Mouse (Mus musculus): ENCODE results near the gene Aspscr1.

Aspscr1 gene

DNA sequence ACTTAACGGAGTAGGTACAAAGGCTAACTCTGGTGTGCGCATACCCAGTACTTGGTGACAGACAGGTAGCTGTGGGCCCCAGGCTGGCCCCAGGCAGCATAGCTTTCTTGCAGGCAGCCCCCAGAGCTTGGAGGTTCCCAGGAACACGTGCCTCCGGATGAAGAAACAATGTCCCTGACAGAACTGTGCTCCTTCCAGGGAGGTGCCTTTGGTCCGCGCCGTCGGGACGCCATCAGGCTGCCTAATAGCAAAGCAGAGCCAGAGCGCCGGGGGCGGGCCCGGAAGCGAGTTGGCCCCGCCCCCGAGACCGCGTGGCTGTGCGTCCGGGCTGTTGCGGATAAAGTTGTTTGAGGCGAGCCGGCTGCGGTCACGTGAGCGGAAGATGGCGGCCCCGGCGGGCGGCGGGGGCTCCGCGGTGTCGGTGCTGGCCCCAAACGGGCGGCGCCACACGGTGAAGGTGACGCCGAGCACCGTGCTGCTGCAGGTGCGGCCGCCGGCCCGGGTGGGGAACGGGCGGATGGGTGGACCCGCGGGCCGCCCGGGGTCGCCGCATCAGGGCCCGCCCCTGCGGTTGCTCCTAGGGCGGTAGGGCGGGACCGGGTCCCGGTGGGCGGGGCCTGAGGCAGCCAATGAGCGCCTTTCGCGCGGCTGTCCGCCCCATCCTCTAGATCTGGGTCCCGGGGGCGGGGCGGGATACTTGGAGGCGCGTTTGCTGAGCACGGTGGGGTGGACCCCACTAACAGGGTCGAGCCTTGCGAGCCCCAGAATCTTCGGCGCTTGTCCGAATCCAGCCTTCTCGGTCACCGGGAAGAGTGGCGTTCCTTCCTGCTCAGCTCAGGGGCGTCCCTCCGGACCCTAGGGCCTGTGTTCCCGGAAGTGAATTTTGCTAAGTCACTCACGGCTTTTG is at the start of gene Aspscr1:
Aspscr1 (plus strand) TSS at position 287 of the 907 bp plus-strand sequence.
- peak; percentile 77 to 92 for DNase-seq (ENCODE audit: low spot score in 2 of 2)

DNA sequence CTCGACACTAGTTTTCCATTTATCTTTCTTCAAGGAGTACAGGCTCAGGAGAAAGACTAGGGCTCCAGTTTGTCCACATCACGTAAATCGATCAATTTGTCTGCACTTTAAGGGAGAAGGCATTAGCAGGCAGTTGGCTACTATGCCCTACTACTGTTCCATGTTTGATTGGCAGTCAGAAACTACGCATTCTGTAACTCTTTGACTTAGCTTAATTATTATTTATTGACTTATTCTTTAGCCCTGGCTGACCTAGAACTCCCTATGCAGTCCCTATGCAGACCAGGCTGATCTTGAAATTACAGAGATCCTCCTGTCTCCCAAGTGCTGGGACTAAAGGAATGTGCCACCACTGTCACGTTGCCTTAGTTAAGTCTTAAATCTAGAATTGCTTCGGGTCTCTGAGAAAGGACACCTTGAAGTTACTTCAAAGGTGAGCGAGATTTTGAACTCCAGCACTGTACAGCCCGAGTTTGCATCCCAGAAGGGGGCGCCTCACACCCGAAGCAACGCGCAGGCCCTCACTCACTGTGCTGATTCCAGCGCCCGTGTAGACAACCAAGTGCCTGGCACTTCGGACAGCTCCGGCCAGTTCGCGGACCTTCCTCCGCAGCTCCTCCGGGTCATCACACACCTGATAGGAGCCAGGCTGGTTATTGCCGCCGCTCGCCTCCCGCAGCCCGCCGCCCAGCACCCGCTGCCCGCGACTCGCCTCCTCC is 48.7 kb upstream of the Aspscr1 start:
- DNase-seq (ENCODE audit: low spot score in 2 of 2) = peak in 1 of 2 experiments; percentile 65

DNA sequence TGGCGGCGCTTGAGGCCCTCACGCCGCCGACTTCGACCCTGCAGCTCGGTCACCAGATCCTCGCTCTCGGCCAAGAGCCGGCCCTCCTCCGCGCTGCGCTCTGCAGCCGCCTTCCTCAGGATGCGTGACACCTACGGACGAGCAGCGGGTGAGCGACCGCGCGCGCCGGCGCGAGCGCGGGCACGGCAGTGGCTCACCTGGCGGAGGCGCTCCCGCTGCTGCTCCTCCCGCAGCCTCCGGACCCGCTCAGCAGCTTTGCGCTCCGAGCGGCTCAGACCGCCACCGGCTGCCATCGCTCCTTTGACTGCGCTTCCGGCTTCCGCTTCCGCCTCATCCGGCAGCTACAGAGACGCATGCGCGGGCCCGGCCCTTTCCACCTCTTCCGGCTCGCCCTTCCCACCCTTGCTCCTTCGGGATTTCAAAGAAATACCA is 48.1 kb upstream of the Aspscr1 start:
- peak in 1 of 2 experiments; percentile 84 for DNase-seq (ENCODE audit: low spot score in 2 of 2)

DNA sequence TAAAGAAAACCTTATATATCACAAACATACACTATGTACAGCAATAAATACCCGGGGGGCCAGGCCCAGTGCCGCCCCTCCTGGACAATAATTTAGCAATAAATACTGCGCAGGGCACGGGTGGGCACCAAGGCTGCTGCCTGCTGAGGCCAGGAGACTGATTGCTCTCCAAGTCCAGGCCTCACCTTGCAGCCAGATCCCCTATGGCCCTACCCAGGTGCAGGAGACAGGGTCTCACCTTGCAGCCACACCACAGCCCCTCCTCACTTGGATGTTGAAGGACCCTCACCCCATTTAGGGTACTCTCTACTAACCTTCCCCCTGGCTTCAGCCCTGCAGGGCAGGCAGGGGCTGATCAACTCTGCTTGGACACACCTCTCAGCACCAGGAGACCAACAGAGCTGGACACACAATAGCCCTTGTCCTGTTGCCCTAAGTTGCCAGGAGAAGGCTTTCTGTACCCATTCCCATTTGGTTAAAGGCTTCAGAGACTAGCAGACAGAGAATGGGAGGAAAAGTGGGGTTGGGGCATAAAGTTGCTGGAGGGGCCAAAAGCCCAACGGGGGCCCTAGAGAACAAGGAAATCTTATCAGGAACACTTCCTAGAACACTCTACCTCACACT is 47.5 kb upstream of the Aspscr1 start, which contains the start of gene Sirt7:
Sirt7 (minus strand) TSS at position 89 of the 624 bp plus-strand sequence.
- DNase-seq (ENCODE audit: low spot score in 2 of 2) = no peak

DNA sequence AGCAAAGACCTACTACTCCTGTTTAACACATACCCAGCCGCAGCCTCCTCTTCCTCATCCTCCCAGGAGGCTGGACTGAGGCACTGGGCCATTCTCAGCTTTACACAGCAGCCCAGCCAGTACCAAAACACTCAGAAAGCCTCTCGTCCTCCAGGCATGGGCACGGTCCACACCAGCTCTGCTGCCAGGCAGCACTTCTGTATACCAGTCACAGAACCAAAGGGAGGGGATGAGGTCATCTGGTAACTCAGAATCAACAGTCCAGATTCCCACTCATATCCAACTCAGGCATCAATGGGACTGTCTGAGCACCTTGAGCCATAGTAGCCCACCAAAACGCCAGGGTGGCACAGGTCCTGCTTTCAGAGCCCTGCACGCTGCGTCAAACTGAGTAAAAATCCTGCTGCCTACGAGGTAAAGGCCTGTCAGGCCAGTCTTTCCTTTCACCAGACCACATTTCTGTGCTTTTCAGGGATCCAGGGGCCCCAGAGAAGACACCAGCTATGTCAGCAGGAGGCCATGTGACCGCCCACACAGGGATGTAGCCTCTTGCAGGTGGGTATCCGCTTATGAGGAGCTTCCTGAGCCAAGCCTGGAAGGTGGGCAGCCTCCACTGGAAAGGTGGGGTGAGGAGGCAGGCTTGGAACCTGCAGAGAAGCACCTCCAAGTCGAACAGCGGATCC is 45.8 kb upstream of the Aspscr1 start:
- no peak for DNase-seq (ENCODE audit: low spot score in 2 of 2)

DNA sequence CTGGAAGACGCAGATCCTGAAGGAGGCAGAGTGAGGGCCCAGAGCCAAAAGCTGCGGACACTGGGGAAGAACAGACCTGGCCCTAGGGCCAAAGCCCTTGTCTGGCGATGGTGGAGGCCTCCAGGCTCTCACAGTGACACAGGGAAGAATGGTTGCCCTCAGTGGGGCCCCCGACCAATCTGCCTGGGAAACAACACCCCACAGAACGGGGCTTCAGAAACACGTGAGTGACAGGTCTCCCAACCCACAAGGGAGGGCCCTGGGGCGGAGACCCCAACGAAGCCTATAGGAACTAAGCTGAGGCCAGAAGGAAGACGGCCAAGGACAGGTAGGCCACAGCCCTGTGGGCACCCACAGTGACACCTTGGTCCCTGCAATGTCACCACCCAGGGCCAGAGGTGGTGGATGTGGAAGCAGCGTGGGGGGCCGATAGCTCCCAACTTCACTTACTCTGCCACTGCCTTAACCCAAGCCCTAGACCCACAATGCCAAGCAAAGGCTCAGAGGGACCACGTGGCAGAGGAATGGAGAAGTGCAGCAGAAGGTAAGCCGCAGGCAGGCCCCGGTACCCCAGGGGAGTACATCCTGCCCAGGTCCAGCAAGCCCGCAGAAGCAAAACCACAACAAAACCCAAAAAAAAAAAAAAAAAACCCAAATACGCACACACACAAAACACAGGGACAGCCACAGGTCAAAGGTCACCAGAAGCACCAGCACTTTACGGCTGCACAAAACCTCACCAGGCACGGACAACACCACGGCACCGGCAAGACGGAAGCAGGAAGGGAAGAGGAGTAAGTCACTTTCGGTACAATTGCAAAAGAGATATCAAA is 45.1 kb upstream of the Aspscr1 start:
- no peak for DNase-seq (ENCODE audit: low spot score in 2 of 2)

DNA sequence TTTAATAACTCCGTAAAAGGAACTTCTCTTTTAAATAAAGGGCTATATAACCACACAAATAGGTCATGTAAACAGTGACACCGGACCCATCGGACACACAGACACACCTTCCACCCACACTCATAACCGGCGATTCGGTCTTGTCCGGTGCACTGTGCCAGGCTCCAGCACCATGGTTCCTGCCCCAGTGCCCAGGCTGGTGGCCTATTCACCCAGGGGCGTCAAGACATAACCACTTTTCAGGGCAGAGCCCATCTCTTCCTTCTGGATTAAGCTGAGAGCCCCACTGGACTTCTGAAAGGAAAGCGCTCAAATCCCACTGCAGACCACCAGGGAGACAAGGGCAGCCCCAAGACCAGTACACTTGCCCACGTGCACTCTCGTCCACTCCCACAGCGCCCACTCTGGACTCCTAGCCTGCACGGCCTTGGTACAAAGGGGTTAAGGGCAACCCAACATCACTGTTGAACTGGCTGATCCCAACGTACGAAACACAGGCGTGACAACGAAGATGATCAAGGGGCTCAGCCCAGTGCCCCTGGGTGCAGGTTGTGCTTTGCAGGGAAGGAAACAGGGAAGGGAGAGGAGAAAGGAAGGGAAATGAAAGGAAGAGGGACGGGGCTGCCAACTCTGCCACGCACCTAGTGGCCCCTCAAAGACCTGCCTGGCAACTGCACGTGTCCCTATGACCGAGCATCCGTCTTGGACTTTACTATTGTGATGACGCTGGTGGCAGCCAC is 44.0 kb upstream of the Aspscr1 start:
- no peak for DNase-seq (ENCODE audit: low spot score in 2 of 2)

DNA sequence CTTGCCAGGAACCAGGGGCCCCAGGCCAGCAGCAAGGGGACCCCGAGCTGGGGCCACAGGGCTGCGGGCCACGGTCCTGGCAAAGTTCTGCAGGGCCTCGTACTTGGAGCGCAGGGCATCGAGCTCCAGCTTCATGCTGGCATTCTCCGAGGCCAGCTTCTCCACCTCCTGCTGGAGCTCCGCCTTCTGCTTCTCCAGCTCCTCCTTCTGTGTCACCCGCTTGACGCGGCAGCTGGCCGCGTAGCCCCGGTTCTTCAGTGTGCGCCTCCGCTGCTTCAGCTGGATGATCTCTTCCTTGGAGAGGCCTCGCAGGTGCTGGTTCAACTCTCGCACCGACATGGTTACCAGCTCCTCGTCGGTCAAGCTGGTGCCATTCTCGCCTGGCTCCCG is 43.4 kb upstream of the Aspscr1 start:
- no peak for DNase-seq (ENCODE audit: low spot score in 2 of 2)

DNA sequence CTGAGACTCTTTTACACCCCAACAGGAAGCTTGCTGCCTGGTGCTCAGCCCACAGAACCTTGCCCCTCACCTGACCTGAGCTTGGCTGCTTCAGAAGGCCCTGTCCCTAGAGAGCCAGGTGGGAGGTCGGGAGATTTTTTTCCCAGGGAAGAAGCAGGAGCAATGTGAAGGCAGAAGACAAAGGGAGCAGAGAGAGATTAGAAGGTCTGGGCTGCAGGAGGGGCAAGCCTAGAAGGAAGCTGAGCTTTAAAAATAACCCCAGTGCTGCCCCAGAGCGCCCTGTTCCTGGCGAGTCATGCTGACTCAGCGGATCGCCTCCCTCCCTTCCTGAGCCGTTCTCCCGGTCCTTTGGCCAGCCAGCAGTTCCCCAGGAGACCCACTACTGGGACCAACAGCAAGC is 42.9 kb upstream of the Aspscr1 start:
- no peak for DNase-seq (ENCODE audit: low spot score in 2 of 2)

DNA sequence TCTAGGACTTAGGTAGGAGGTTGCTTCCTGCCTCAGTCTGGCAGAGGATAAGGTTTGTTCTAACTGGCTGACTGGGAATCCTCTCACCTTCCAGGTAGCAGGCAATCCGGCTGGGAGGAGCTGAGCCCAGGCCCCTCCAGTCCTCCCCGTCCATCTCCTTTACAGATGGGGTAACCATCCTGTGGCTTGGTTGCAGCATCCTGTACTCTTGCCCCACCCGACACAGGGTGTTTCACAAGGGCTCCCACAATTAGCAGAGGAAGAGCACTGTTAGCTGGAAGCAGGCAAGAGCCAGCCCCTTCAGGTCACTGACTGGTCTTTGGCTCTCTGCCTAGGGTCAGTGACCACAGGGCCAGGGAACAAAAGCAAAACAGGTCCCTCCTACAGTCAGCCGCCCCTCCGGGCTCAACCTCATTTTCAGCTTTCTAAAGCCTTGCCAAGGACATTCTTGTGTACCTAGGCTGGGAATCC is 42.3 kb upstream of the Aspscr1 start:
- DNase-seq (ENCODE audit: low spot score in 2 of 2) = no peak

DNA sequence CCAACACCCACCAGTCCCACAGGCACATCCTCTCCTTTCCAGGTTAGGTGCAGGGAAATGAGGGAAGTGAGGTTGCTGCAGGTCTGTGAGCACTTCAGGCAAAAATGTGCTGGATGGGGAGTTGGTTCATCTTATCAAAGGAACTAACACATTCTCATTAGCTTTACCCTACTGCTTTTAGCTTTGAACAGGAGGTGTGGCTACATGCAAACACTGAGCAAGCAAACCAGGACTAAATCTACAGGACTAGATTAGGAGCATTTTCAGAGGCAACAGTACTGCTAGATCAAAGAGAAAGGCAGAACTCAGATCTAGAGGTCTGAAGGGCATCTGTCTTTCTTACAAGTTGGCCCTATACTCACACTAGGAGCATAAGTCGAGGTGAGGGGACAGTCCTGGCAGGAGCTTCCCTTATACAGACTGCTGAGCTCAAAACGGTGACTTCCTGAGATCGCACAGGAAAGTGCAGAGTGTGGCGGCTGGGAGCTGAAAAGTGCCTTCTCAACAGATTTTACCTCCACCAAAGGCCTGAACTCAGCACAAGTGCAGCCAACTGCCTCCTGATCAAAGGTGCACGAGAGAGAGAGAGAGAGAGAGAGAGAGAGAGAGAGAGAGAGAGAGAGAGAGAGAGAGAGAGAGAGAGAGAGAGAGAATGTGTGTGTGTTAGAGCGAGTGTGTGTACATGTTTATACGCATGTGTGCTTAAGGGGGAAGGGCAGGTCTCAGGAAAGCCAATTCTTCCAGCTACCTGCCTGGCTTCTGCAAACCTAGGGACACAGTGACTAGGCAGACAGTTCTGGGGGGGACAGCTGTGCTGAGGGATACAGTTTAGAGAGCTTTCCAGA is 41.7 kb upstream of the Aspscr1 start:
- peak in 1 of 2 experiments; percentile 5 for DNase-seq (ENCODE audit: low spot score in 2 of 2)

DNA sequence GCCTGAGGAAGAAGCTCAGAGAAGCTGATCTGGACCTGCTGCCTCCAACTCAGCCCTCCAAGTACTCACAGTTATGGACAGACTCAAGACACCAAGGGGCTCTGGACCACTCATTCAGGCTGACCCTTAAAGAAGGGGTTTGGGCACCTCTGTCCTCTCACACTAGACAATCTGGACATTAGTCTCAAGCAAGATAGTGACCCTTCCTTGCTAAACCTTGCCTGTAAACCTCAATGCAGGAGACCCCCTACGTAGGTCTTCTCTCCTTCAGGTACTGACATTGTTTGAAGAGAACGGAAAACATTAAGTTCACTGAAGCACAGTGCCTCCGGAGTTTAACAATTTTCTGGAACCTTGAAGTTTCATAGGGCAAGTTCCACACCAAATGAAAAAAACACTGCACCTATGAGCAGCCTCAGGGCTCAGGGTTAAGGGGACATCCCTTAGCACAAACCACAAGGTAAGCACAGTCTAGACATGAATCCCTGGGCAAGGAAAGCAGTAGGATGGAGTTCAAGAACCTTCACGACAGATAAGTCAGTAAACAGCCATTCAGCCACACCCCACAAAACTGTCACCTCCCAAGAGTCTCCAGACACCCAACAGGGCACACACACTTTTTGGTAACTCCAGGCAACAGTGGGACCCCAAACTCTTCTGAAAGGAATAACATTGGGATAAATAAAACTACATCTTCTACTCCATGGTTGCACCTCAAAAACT is 40.9 kb upstream of the Aspscr1 start:
- peak in 1 of 2 experiments; percentile 2 for DNase-seq (ENCODE audit: low spot score in 2 of 2)

DNA sequence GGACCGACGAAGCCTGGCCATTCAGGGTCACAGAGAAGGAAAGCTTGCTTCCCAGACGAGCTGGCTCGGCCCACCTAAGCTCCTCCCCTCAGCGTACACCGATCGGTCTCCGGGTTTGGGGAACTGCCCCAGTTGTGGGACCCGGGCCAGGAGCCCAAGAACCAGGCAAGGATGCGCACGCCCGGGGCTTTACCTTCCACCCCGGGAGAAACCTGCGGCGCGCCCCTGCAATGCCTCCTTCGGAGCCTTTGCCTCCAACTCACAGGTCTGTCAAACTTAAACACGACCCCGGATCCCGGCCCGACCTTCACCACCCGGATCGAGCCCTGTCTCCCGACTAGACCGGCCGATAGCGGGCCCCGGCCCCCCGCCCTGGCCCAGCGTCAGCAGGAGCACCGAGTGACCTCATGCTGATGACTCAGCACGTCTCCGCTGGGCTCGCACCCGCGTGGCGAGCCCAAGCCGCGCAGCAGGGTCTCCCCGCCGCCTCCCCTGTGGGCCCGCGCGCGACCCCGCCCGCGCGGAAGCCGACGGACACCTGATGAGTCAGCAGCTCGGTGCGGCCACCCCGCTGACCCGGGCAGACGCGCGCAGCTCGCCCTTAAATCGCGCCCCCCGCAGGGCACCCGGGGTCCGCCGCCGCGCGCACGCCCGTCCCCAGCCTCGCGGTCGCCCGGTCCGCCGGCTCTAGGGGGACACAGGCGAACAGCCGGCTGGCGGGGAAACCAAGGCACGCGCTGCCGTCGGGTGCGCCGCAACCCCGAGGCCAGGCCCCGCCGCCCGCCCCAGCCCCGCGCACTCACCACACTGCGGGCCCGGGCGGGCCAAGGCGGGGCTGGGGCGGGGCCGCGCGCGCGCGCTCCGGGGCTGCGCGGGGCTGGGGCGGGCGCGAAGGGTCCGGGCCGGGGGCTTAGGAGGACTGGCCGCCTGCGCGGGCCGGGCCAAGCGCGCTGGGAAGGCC is 39.9 kb upstream of the Aspscr1 start:
- DNase-seq (ENCODE audit: low spot score in 2 of 2) = peak in 1 of 2 experiments; percentile 65

DNA sequence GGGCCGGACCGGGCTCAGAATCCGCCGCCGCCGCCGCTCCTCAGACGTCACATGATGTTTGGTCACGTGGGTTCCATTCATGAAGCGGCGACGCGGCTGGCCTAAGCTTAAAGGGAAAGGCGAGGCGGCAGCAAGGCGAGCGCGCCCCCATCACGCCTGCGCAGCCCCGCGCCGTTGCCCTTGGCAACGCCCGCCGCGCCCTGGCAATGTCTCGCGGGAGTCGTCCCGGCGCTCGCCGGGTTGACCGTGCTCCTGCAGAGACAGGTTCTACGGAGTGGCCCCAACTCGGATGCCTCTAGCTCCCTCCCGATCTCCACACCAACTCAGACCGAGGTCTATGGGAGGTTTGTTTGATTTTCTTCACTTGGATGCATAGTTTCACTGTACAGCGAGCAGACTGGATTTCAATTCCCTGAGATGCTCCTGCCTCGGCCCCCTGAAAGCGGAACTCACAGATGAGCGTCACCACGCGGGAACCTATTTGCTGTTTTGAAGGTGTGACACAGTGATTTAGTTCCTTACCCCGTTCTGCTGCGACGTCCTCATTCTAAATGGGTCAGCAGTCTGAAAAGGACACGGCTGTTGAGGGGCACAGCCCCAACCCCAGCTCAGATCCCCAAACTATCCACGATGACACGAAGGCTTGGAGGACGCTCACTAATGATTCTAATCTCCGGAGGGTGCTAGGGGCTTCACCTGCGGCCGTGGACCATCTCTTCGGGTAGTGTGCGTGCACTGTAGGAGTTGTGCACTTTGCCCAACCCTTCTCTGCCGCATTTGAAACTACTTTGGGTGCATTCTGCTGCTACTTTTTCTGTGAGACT is 39.0 kb upstream of the Aspscr1 start, which contains the start of gene Mafg:
Mafg (minus strand) TSS at position 81 of the 824 bp plus-strand sequence.
- peak; percentile 83 to 93 for DNase-seq (ENCODE audit: low spot score in 2 of 2)

DNA sequence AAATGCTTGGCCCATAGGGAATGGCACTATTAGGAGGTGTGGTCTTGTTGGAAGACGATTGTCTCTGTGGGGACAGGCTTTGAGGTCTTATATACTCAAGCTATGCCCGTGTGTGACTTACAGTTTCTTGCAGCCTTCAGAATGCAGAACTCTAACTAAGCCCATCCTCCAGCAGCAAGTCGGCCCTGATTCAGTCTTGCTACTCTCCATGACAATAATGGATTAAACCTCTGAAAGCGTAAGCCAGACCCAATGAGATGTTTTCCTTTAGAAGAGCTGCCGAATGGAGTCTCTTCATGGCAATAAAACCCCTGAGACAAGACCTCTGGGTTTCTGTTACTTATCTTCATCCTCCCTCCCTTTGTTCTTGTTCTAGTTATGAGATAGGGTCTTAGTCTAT is 38.0 kb upstream of the Aspscr1 start:
- DNase-seq (ENCODE audit: low spot score in 2 of 2) = no peak

DNA sequence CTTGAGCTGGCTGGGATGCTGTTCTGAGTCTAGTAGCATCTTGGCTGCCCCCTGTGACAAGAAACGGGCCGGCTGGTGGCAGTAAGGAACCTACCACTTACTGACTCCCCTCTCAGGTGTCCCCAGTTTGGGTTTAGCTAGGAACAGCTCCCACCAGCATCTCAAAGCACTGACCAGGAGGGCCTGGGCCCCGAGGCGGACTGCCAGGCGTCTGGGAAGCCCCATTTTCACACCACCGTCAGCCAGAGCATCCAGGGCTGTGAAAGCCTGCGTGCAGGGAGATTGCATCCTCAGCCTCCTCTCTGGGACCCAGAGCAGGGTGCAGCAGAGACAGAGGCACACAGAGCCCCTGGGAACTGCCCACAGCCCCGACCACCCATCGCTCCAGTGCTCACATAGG is 31.5 kb upstream of the Aspscr1 start:
- DNase-seq (ENCODE audit: low spot score in 2 of 2) = no peak

All from left cerebral cortex, adult 9 months (tissue).